Mouse (Mus musculus) midbrain, embryonic 11.5 days (tissue): ENCODE measurements at regions not wholly inside any gene's neighbourhood (a gene's known extent, or its start where the extent isn't known, plus 50 kb on each side); places are given as distances from the start of the nearest gene placed in this dataset.
A peak's percentile ranks its signal among the peaks of the same experiment; 100 is the strongest.
"Not testable (repeated sequence)": the region's sequence is repeated elsewhere in the genome, so short reads cannot be mapped to it uniquely, and the experiment has no call there.

Source experiments
- ATAC-seq: fragments of 200-750 bp; cut with Nextera tagmentation; 2 replicates; pipeline ENCODE4 v1.8.0; 2017; ENCODE audit warnings: moderate TSS enrichment, moderate library complexity; ENCODE audit not compliant: low FRiP score
- DNase-seq: peaks from one replicate; pipeline ENCODE4 v3.0.0; 2015; ENCODE audit warnings: low spot score; ENCODE audit errors: missing footprints
- H3K27ac ChIP-seq: fragments of 300-500 bp; sonication (generic); 2 replicates; pipeline ENCODE4 v1.5.1; 2014; ENCODE audit warnings: low read depth, low read length
- H3K27me3 ChIP-seq: fragments of 300-500 bp; sonication (generic); 2 replicates; pipeline ENCODE4 v1.6.1; 2014; ENCODE audit warnings: mild to moderate bottlenecking, low read length, moderate library complexity, mixed read lengths; ENCODE audit not compliant: control insufficient read depth, insufficient read depth
- H3K36me3 ChIP-seq: fragments of 300-500 bp; sonication (generic); 2 replicates; pipeline ENCODE4 v1.6.1; 2014; ENCODE audit warnings: mild to moderate bottlenecking, low read length, moderate library complexity, mixed read lengths; ENCODE audit not compliant: control insufficient read depth, insufficient read depth
- H3K4me1 ChIP-seq: fragments of 300-500 bp; sonication (generic); 2 replicates; pipeline ENCODE4 v1.6.1; 2014; ENCODE audit warnings: low read length; ENCODE audit not compliant: control insufficient read depth, insufficient read depth
- H3K4me2 ChIP-seq: fragments of 300-500 bp; sonication (generic); 2 replicates; pipeline ENCODE4 v1.6.1; 2014; ENCODE audit warnings: mild to moderate bottlenecking, moderate library complexity
- H3K4me3 ChIP-seq: fragments of 300-500 bp; sonication (generic); 2 replicates; pipeline ENCODE4 v1.5.1; 2014; ENCODE audit warnings: low read depth, low read length
- H3K9ac ChIP-seq: fragments of 300-500 bp; sonication (generic); 2 replicates; pipeline ENCODE4 v1.6.1; 2014; ENCODE audit warnings: low read length
- H3K9me3 ChIP-seq: fragments of 300-500 bp; sonication (generic); 2 replicates; pipeline ENCODE4 v1.6.1; 2016; ENCODE audit warnings: low read length; ENCODE audit not compliant: control insufficient read depth
- WGBS: fragments of 180-500 bp; shearing (Covaris S2); extraction: QIAGEN DNeasy Blood & Tissue Kit; methylation state at CpG from one replicate; pipeline ENCODE4 v1.1.7; 2014; 5-methylcytosine and 5-hydroxymethylcytosine counted together

DNA sequence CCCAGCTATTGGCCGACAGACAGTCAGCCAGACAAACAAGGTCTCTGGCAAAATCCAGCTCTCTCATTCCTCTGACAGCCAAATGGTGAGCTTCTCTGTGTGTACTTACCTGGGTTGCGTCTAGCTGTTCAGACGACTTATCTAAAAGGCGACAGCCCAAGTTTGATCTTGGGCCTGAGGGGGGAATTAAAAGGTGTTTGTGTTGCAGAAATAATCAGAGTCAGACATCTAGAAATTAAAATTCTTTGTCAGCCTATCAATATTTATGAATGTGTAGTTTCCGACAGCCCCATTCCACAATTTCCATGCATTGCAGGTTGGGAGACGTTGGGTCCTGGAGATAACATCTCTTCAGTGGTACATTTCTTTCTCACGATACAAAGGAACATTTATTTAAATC is 128.9 kb upstream of the Nudt7 start:
- no peaks in the 10 kb centered on the region for H3K4me1 ChIP-seq
- no peaks in the 10 kb centered on the region for H3K36me3 ChIP-seq
- H3K9me3 ChIP-seq: no peaks in the 10 kb centered on the region
- WGBS: 90% methylated on average over 7 of the region's 7 CpGs
- H3K9ac ChIP-seq: no peak overlapping the region
- no peak for ATAC-seq
- H3K4me2 ChIP-seq: no peak overlapping the region
- no peak overlapping the region for H3K27ac ChIP-seq
- H3K27me3 ChIP-seq: no peaks in the 10 kb centered on the region
- DNase-seq: no peak
- no peak overlapping the region for H3K4me3 ChIP-seq

DNA sequence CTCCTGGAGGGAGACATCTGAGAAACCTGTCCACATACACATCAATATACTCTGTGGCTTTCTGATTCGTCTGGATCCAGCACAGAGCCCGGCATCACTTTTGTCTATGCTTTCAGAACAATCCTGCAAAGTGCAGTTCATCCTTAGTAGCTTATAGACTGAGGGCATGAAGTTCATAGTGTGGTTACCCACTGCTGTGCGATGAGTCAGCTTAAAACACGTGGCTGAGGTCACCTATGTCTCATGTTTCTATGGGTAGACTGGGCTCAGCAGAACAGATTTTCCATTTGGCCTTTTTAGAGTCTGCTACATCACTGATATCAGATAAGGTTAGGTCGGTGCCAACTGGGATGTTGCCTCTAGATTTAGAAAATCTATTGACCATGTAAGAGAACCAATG is 126.8 kb upstream of the Nudt7 start:
- Histone ChIP-seq H3K27ac (no peak overlapping the region), H3K9ac (no peak overlapping the region), H3K36me3 (no peaks in the 10 kb centered on the region), H3K27me3 (no peaks in the 10 kb centered on the region), H3K4me2 (no peak overlapping the region), H3K4me3 (no peak overlapping the region), H3K9me3 (no peaks in the 10 kb centered on the region), H3K4me1 (no peaks in the 10 kb centered on the region)
- 89% methylated on average over 5 of the region's 5 CpGs for WGBS
- ATAC-seq: no peak
- no peak for DNase-seq

DNA sequence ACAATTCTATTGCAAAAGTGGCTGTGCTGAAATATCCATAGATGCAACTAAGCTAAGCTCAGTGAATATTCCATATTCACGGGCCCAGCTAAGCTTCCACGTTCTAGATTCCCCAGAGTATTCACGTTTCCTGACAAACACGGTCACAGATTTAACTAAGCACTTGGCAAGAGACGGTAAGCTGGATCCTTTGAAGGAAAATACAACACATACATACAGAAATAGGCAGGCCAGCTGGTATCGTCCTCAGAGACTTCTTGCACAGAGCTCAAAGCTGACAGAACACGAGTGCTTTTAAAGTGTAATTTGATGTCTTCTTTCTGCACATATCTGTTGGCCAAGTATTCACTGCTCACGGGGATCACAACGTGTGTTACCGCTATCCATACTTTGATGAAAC is 126.3 kb upstream of the Nudt7 start:
- Histone ChIP-seq H3K36me3 (no peaks in the 10 kb centered on the region), H3K27ac (no peak overlapping the region), H3K27me3 (no peaks in the 10 kb centered on the region), H3K9me3 (no peaks in the 10 kb centered on the region), H3K4me1 (no peaks in the 10 kb centered on the region), H3K4me2 (no peak overlapping the region), H3K9ac (no peak overlapping the region), H3K4me3 (no peak overlapping the region)
- DNase-seq (no peak), ATAC-seq (no peak)
- 87% methylated on average over 10 of the region's 10 CpGs for WGBS

DNA sequence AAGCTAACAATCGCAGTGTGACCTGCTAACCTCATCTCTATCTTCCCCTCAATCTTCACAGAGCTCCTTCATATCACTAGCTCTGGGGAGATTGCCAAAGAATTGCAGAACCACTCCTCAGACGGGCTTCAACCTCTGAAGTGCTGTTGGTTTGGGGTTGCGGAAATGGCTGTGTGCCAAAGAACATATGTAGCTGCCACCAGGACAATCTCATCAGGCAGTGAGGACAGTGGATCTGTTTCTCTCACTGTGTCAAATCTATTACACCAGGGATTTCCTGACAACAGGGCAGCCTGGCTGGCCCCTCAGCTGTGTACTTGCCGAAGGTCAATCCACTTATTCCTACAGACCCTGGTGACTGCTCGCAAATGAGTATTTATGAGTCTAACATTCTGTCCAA is 115.0 kb upstream of the Nudt7 start:
- DNase-seq (no peak), ATAC-seq (no peak)
- no peaks in the 10 kb centered on the region for H3K27me3 ChIP-seq
- no peak overlapping the region for H3K9ac ChIP-seq
- no peaks in the 10 kb centered on the region for H3K36me3 ChIP-seq
- 79% methylated on average over 5 of the region's 5 CpGs for WGBS
- no peaks in the 10 kb centered on the region for H3K9me3 ChIP-seq
- no peak overlapping the region for H3K4me3 ChIP-seq
- no peaks in the 10 kb centered on the region for H3K4me1 ChIP-seq
- no peak overlapping the region for H3K4me2 ChIP-seq
- no peak overlapping the region for H3K27ac ChIP-seq

DNA sequence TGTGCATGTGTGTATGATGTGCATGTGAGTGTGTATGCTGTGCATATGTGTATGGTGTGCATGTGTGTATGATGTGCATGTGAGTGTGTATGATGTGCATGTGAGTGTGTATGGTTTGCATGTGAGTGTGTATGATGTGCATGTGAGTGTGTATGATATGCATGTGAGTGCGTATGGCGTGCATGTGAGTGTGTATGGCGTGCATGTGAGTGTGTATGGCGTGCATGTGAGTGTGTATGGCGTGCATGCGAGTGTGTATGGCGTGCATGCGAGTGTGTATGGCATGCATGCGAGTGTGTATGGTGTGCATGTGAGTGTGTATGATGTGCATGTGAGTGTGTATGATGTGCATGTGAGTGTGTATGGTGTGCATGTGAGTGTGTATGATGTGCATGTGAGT is 103.2 kb upstream of the Nudt7 start:
- 94% methylated on average over 9 of the region's 9 CpGs for WGBS

DNA sequence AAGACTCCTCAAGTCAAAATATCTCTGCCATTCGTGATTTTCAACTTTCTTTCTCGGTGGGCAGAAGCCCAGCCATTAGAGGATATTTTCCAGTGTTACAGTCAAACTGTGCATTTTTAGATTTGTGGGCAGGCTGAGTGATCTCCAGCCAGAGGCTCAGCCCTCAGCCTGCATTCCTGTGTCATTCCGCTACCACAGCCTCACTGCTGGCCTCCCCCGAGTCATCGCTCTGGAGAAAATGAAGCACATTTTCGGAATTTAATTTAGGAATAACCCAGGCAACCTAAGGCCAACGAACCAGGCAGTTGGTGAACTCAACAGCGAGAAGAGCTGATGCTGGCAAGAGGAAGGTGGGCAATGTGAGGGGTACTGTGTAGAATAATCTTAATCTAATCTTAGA is 80.9 kb upstream of the Nudt7 start:
- WGBS: 89% methylated on average over 8 of the region's 8 CpGs
- no peak overlapping the region for H3K9ac ChIP-seq

More for the DNA sequence above, 103.2 kb upstream of the Nudt7 start:
- H3K27ac ChIP-seq, ATAC-seq, H3K27me3 ChIP-seq, H3K9ac ChIP-seq, H3K36me3 ChIP-seq, H3K4me2 ChIP-seq, H3K9me3 ChIP-seq, H3K4me1 ChIP-seq, H3K4me3 ChIP-seq: not testable (repeated sequence)
- DNase-seq: peak; percentile 51

DNA sequence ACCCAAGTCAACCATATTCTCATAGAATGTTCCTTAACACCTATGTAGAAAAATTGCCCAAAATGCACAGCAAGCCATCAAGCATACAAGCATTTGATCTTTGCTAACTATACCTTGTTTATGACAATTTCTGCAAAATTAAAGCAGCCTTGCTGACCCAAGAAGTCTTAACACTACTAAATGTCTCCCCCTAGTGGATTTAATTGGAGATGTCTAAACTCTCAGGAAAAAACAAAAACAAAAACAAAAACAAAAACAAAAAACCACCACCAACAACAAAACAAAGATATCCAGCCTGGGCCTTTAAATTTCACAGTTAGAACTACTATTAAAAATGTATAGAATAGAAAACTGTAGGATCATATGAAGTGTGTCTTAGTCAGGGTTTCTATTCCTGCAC is 69.8 kb upstream of the Nudt7 start:
- DNase-seq: no peak
- Histone ChIP-seq H3K9me3 (no peaks in the 10 kb centered on the region), H3K4me2 (no peak overlapping the region), H3K27me3 (no peaks in the 10 kb centered on the region), H3K36me3 (no peaks in the 10 kb centered on the region), H3K9ac (no peak overlapping the region), H3K4me1 (no peaks in the 10 kb centered on the region), H3K4me3 (no peak overlapping the region), H3K27ac (no peak overlapping the region)
- no peak for ATAC-seq

More for the DNA sequence above, 80.9 kb upstream of the Nudt7 start:
- H3K4me1 ChIP-seq: no peaks in the 10 kb centered on the region
- no peak overlapping the region for H3K4me3 ChIP-seq
- H3K9me3 ChIP-seq: no peaks in the 10 kb centered on the region
- no peak for DNase-seq
- H3K27ac ChIP-seq: no peak overlapping the region
- no peaks in the 10 kb centered on the region for H3K27me3 ChIP-seq
- ATAC-seq: no peak
- H3K4me2 ChIP-seq: no peak overlapping the region
- no peaks in the 10 kb centered on the region for H3K36me3 ChIP-seq

DNA sequence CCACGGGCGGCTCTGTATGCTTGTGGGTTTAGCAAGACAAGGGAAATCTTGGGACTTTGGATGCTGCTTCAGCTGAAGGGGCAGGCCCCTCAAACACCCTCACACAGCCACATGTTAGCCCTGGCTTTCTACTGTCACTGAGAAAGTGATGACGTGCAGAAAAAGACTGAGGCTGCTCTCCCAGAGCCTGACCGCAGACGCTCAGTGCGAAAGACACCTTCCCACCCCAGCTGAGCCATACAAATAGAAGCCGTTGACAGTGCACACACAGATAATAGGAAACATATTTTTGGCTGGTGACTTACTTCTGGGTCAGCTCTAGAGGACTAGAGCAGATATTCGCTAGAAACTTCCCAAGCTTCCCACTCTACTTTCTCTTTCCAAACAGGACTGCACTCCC is 61.0 kb upstream of the Nudt7 start:
- Histone ChIP-seq H3K4me3 (no peak overlapping the region), H3K27ac (no peak overlapping the region), H3K27me3 (no peaks in the 10 kb centered on the region), H3K9me3 (no peaks in the 10 kb centered on the region; the same call in 1 of the 2 replicates), H3K36me3 (no peaks in the 10 kb centered on the region), H3K9ac (no peak overlapping the region), H3K4me2 (no peak overlapping the region), H3K4me1 (no peaks in the 10 kb centered on the region)
- ATAC-seq: no peak
- no peak for DNase-seq
- 82% methylated on average over 8 of the region's 8 CpGs for WGBS

DNA sequence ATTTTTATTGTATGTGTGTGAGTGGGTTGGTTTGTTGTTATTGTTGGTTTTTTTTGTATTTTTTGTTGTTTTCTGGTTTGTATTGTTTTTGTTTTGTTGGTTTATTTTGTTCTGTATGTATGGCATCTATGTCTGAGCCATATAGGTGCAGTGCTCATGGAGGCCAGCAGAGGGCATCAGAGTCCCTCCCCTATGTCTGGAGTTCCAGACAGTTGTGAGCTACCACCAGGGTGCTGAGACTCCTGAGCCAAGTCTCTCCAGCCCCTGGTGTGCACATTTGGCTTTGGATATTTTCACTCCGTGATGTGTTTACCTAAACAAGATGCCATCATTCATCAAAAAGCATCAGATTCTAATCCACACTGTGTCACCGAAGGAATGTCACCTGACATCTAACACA is 59.2 kb upstream of the Nudt7 start:
- ATAC-seq (no peak), DNase-seq (peak; percentile 86)
- no peak overlapping the region for H3K9ac ChIP-seq
- no peaks in the 10 kb centered on the region for H3K36me3 ChIP-seq
- H3K4me3 ChIP-seq: no peak overlapping the region
- H3K27ac ChIP-seq: no peak overlapping the region
- no peaks in the 10 kb centered on the region for H3K4me1 ChIP-seq
- no peaks in the 10 kb centered on the region for H3K27me3 ChIP-seq
- H3K4me2 ChIP-seq: no peak overlapping the region
- no peaks in the 10 kb centered on the region; the same call in 1 of the 2 replicates for H3K9me3 ChIP-seq
- WGBS: 89% methylated on average over 2 of the region's 2 CpGs

DNA sequence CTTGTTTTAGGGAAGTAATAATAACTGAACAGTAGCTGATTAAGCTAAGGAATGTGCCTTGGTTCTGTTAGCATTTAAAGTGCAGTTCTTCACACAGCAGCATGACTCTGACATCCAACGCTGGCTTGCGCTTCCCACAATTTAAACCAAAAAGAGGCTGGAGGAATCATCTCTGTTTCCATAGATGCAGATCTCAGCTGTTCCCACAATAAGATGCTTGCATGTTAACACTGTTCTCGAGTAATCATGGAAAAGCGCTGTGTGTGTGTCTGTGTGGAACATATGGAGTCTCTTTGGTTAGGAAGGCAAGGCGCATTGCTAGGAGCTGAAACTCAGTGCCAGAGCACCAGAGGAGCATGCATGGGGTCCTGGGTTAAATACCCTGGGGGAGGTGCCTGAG is 56.7 kb upstream of the Nudt7 start:
- Histone ChIP-seq H3K4me2 (no peak overlapping the region), H3K9ac (no peak overlapping the region), H3K36me3 (no peaks in the 10 kb centered on the region), H3K9me3 (no peaks in the 10 kb centered on the region; the same call in 1 of the 2 replicates), H3K4me3 (no peak overlapping the region), H3K27ac (no peak overlapping the region), H3K27me3 (no peaks in the 10 kb centered on the region), H3K4me1 (0 out of 2 replicates have a peak, but pooled peaks cover 2% of the 10 kb centered on the region)
- DNase-seq: no peak
- 92% methylated on average over 5 of the region's 5 CpGs for WGBS
- ATAC-seq: no peak
